Mouse (Mus musculus): ENCODE data around the gene Slc2a5. TPM values are rescaled to one million over a fixed set of nuclear protein-coding genes. Genes with fewer than 3 reads are reported as not detected.

Gene Slc2a5
- polyA plus RNA-seq, 1 experiment from 2014 or later: 2.8 TPM

Other genes with a start within 250 kb of the Slc2a5 start
- 7.0 and 7.2 TPM in 2 replicates for gene Spsb1, start 164.2 kb upstream of the Slc2a5 start, polyA plus RNA-seq (2014; fragmentation: Nextera tagmentation; extraction: Ambion mirVana)
- gene H6pd, start 110.3 kb upstream of the Slc2a5 start, polyA plus RNA-seq (2014; fragmentation: Nextera tagmentation; extraction: Ambion mirVana): 3.1 and 3.2 TPM in 2 replicates
- gene Gpr157, start 31.9 kb upstream of the Slc2a5 start, polyA plus RNA-seq (2014; fragmentation: Nextera tagmentation; extraction: Ambion mirVana): 0.33 and 0.39 TPM in 2 replicates
- not detected in 2 replicates for gene Slc2a7, start 29.7 kb downstream of the Slc2a5 start, polyA plus RNA-seq (2014; fragmentation: Nextera tagmentation; extraction: Ambion mirVana)
- gene Car6, start 82.0 kb downstream of the Slc2a5 start, polyA plus RNA-seq (2014; fragmentation: Nextera tagmentation; extraction: Ambion mirVana): not detected in 2 replicates
- 955 and 1,038 TPM in 2 replicates for gene Eno1, start 117.4 kb downstream of the Slc2a5 start, polyA plus RNA-seq (2014; fragmentation: Nextera tagmentation; extraction: Ambion mirVana)
- 44.4 and 46.8 TPM in 2 replicates for gene Rere, start 162.4 kb downstream of the Slc2a5 start, polyA plus RNA-seq (2014; fragmentation: Nextera tagmentation; extraction: Ambion mirVana)